Mouse (Mus musculus) neural tube, embryonic 15.5 days (tissue): ENCODE results near the gene Obsl1. TPM values are rescaled to one million over a fixed set of nuclear protein-coding genes. Genes with fewer than 3 reads are reported as not detected.

Experiments used
- ATAC-seq: fragments of 200-750 bp; cut with Nextera tagmentation; 2 replicates; pipeline ENCODE4 v1.8.0; 2017; ENCODE audit warnings: mild to moderate bottlenecking, moderate TSS enrichment, moderate library complexity; ENCODE audit not compliant: low FRiP score
- H3K27ac ChIP-seq: fragments of 300-500 bp; sonication (generic); replicated peaks from 2 replicates; pipeline ENCODE4 v1.5.1; 2015; ENCODE audit warnings: mild to moderate bottlenecking, inconsistent platforms
- H3K27me3 ChIP-seq: fragments of 300-500 bp; sonication (generic); replicated peaks from 2 replicates; pipeline ENCODE4 v1.6.1; 2015; ENCODE audit warnings: inconsistent platforms
- H3K36me3 ChIP-seq: fragments of 300-500 bp; sonication (generic); 2 replicates; pipeline ENCODE4 v1.6.1; 2015; ENCODE audit warnings: inconsistent platforms
- H3K4me1 ChIP-seq: fragments of 300-500 bp; sonication (generic); 2 replicates; pipeline ENCODE4 v1.6.1; 2015; ENCODE audit warnings: inconsistent platforms
- H3K4me2 ChIP-seq: fragments of 300-500 bp; sonication (generic); 2 replicates; pipeline ENCODE4 v1.6.1; 2015; ENCODE audit warnings: inconsistent platforms, mild to moderate bottlenecking, moderate library complexity
- H3K4me3 ChIP-seq: fragments of 300-500 bp; sonication (generic); replicated peaks from 2 replicates; pipeline ENCODE4 v1.5.1; 2015; ENCODE audit warnings: mild to moderate bottlenecking, inconsistent platforms
- H3K9ac ChIP-seq: fragments of 300-500 bp; sonication (generic); replicated peaks from 2 replicates; pipeline ENCODE4 v1.6.1; 2015; ENCODE audit warnings: mild to moderate bottlenecking, inconsistent platforms
- H3K9me3 ChIP-seq: fragments of 300-500 bp; sonication (generic); replicated peaks from 2 replicates; pipeline ENCODE4 v1.6.1; 2016; ENCODE audit warnings: inconsistent platforms
- WGBS: fragments of 180-500 bp; shearing (Covaris S2); methylation state at CpG from one replicate; pipeline ENCODE4 v1.1.7; 2015; ENCODE audit warnings: mixed read lengths; 5-methylcytosine and 5-hydroxymethylcytosine counted together
- polyA plus RNA-seq: library from polyadenylated mRNA; unstranded; fragments of >200 nt; fragmentation: Nextera tagmentation; extraction: Ambion mirVana; gene quantifications from 2 replicates; pipeline ENCODE4 v1.2.1, GENCODE M21; 2015

The Obsl1 gene
- polyA plus RNA-seq, 1 experiment from 2014 or later = 33.1 TPM

GRCm38 (mm10) chr1:75448052-75448431, 58.2 kb downstream of the Obsl1 start:
- Histone ChIP-seq H3K27ac (peak overlapping the region; percentile 49), H3K9ac (no peak overlapping the region; the same call in 1 of the 2 replicates), H3K4me2 (peak overlapping the region; percentile 77), H3K36me3 (no peaks in the 10 kb centered on the region), H3K27me3 (peaks cover 12% of the 10 kb centered on the region), H3K4me1 (peaks cover 96% of the 10 kb centered on the region), H3K4me3 (no peak overlapping the region), H3K9me3 (no peaks in the 10 kb centered on the region)
- WGBS = 4% methylated on average over 7 of the region's 7 CpGs
- no peak for ATAC-seq

GRCm38 (mm10) chr1:75447265-75448051, 58.8 kb downstream of the Obsl1 start:
- ATAC-seq = 0 out of 2 replicates have a peak, but pooled peaks have one; percentile 6
- Histone ChIP-seq H3K9me3 (no peaks in the 10 kb centered on the region), H3K4me2 (peak overlapping the region; percentile 77)

GRCm38 (mm10) chr1:75446656-75447055, 59.6 kb downstream of the Obsl1 start:
- Histone ChIP-seq H3K27ac (peak overlapping the region; percentile 49), H3K4me2 (peak overlapping the region; percentile 77), H3K9ac (no peak overlapping the region; the same call in 1 of the 2 replicates), H3K36me3 (no peaks in the 10 kb centered on the region), H3K4me3 (no peak overlapping the region), H3K9me3 (no peaks in the 10 kb centered on the region), H3K27me3 (peaks cover 12% of the 10 kb centered on the region), H3K4me1 (peaks cover 96% of the 10 kb centered on the region)
- no peak for ATAC-seq
- WGBS = 5% methylated on average over 18 of the region's 20 CpGs

More at GRCm38 (mm10) chr1:75447265-75448051, 58.8 kb downstream of the Obsl1 start:
- Histone ChIP-seq H3K4me1 (peaks cover 96% of the 10 kb centered on the region), H3K27me3 (peaks cover 12% of the 10 kb centered on the region), H3K4me3 (no peak overlapping the region), H3K9ac (0 out of 2 replicates have a peak overlapping the region, but pooled peaks have one; percentile 20), H3K36me3 (no peaks in the 10 kb centered on the region), H3K27ac (peak overlapping the region; percentile 49)
- WGBS = 8% methylated on average over 10 of the region's 10 CpGs

GRCm38 (mm10) chr1:75445751-75446611, 60.3 kb downstream of the Obsl1 start:
- under 1% methylated on average over 22 of the region's 22 CpGs for WGBS
- no peaks in the 10 kb centered on the region for H3K36me3 ChIP-seq
- H3K27ac ChIP-seq = peak overlapping the region; percentile 49
- no peak overlapping the region for H3K4me3 ChIP-seq
- peaks cover 7% of the 10 kb centered on the region for H3K27me3 ChIP-seq
- H3K9me3 ChIP-seq = no peaks in the 10 kb centered on the region
- H3K9ac ChIP-seq = no peak overlapping the region; the same call in 1 of the 2 replicates
- H3K4me2 ChIP-seq = peak overlapping the region; percentile 77
- ATAC-seq = peak; percentile 10; the same call in 1 of the 2 replicates
- H3K4me1 ChIP-seq = peaks cover 91% of the 10 kb centered on the region

GRCm38 (mm10) chr1:75445141-75445701, 61.0 kb downstream of the Obsl1 start:
- no peaks in the 10 kb centered on the region for H3K36me3 ChIP-seq
- peak; percentile 11; the same call in 1 of the 2 replicates for ATAC-seq
- peak overlapping the region; percentile 77 for H3K4me2 ChIP-seq
- no peak overlapping the region for H3K9ac ChIP-seq
- no peaks in the 10 kb centered on the region for H3K9me3 ChIP-seq
- H3K27me3 ChIP-seq = peaks cover 4% of the 10 kb centered on the region; the same call in 1 of the 2 replicates
- 10% methylated on average over 9 of the region's 9 CpGs for WGBS
- peak overlapping the region; percentile 49 for H3K27ac ChIP-seq
- H3K4me3 ChIP-seq = no peak overlapping the region
- H3K4me1 ChIP-seq = peaks cover 83% of the 10 kb centered on the region

- peaks cover 73% of the 10 kb centered on the region for H3K4me1 ChIP-seq
- no peak overlapping the region for H3K9ac ChIP-seq
- peak overlapping the region; percentile 79 for H3K27ac ChIP-seq
- H3K4me2 ChIP-seq = no peak overlapping the region
- H3K9me3 ChIP-seq = no peaks in the 10 kb centered on the region
- no peak for ATAC-seq
- WGBS = 20% methylated on average over 3 of the region's 3 CpGs
- peaks cover 4% of the 10 kb centered on the region; the same call in 1 of the 2 replicates for H3K27me3 ChIP-seq
- no peak overlapping the region for H3K4me3 ChIP-seq
- no peaks in the 10 kb centered on the region for H3K36me3 ChIP-seq
These were observed 62.0 kb downstream of the Obsl1 start for GRCm38 (mm10) chr1:75444208-75444607.

GRCm38 (mm10) chr1:75443247-75444024, 62.8 kb downstream of the Obsl1 start:
- Histone ChIP-seq H3K4me3 (no peak overlapping the region), H3K9me3 (no peaks in the 10 kb centered on the region), H3K9ac (peak overlapping the region; percentile 21; the same call in 1 of the 2 replicates), H3K4me2 (peak overlapping the region; percentile 30), H3K27ac (peak overlapping the region; percentile 79), H3K4me1 (peaks cover 66% of the 10 kb centered on the region), H3K36me3 (no peaks in the 10 kb centered on the region), H3K27me3 (no peaks in the 10 kb centered on the region)
- no peak for ATAC-seq
- 12% methylated on average over 13 of the region's 13 CpGs for WGBS

- 23% methylated on average over 8 of the region's 8 CpGs for WGBS
- Histone ChIP-seq H3K27ac (peak overlapping the region; percentile 79), H3K9ac (no peak overlapping the region), H3K4me2 (no peak overlapping the region), H3K9me3 (no peaks in the 10 kb centered on the region), H3K4me3 (no peak overlapping the region), H3K4me1 (peaks cover 60% of the 10 kb centered on the region), H3K36me3 (no peaks in the 10 kb centered on the region), H3K27me3 (no peaks in the 10 kb centered on the region)
- no peak for ATAC-seq
These were observed 63.4 kb downstream of the Obsl1 start for GRCm38 (mm10) chr1:75442811-75443210.

GRCm38 (mm10) chr1:75442171-75442570, 64.1 kb downstream of the Obsl1 start:
- no peak for ATAC-seq
- Histone ChIP-seq H3K4me2 (no peak overlapping the region), H3K9ac (no peak overlapping the region), H3K4me3 (no peak overlapping the region), H3K27ac (no peak overlapping the region), H3K9me3 (no peaks in the 10 kb centered on the region), H3K27me3 (no peaks in the 10 kb centered on the region), H3K4me1 (peaks cover 54% of the 10 kb centered on the region), H3K36me3 (no peaks in the 10 kb centered on the region)
- 75% methylated on average over 9 of the region's 9 CpGs for WGBS

- no peaks in the 10 kb centered on the region for H3K36me3 ChIP-seq
- no peak for ATAC-seq
- H3K9ac ChIP-seq = no peak overlapping the region
- no peak overlapping the region for H3K4me3 ChIP-seq
- H3K27ac ChIP-seq = no peak overlapping the region
- 85% methylated on average over 15 of the region's 15 CpGs for WGBS
- peaks cover 53% of the 10 kb centered on the region for H3K4me1 ChIP-seq
- no peaks in the 10 kb centered on the region for H3K9me3 ChIP-seq
- H3K4me2 ChIP-seq = no peak overlapping the region
- no peaks in the 10 kb centered on the region for H3K27me3 ChIP-seq
These were observed 64.7 kb downstream of the Obsl1 start for GRCm38 (mm10) chr1:75441471-75441996.
